Mouse (Mus musculus): ENCODE results near the gene Plekhg1.

DNA sequence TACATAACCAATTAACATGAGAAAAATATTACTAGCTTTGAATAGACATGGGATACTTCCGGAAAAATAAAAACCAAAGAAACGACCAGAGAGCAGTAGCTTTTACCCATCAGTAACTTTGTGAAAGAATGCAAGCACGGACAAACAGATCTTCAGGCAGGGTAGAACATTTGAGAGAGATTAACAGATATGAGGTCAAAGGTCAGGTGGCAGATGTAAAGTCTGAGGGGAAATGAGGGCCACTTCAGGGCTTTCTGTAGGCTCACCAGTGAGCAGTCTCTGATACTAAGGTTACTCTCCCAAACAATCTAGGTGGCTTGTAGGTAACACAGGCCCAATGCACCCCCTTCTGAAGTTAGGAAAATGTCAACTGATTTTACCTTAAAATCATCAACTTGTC lies 228.9 kb downstream of the Plekhg1 start:
- TF ChIP-seq GATA1 (IDR thresholded peaks at IDR 0.05; ENCODE audit: borderline replicate concordance, low read length) = no peak
- TF ChIP-seq FLI1 (IDR thresholded peaks at IDR 0.05; ENCODE audit: low read length) = no peak

Data from megakaryocyte, embryonic 14.5 days (primary cell).